Mouse (Mus musculus): ENCODE measurements around the gene Dgkb. TPM values are rescaled to one million over a fixed set of nuclear protein-coding genes. Genes with fewer than 3 reads are reported as not detected.

Dgkb gene
- total and polyA plus RNA-seq, 2 experiments from 2014 or later, result 12.3 to 13.6 TPM

DNA sequence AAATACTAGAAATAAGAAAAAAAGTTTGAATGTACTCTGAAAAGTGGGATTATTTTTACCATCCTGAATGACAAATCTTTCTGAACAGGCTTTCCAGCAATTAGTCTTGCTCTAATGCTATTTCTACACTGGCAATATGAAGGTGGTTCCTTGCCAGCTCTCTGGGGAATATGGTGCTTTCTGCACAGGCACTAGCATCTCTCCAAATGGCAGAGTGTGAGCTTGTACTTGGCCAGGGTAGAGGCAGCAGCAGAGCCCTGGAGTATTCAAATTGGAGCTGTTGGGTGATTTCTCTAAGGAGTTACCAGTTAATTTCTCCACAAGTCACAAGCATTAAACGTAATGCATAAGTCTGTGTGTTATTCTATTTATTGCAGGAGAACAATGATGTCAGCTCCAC lies 569.5 kb downstream of the Dgkb start:
- Histone ChIP-seq H3K9ac (replicated peaks; ENCODE audit: low read length, poor library complexity, severe bottlenecking) (no peak overlapping the region), H3K4me2 (ENCODE audit: low read depth, low read length, poor library complexity, severe bottlenecking) (no peak overlapping the region), H3K4me3 (ENCODE audit: low read depth, low read length) (no peak overlapping the region), H3K4me1 (ENCODE audit: insufficient read depth, low read length) (no peaks in the 10 kb centered on the region), H3K27ac (ENCODE audit: low read depth, low read length) (no peak overlapping the region), H3K27me3 (ENCODE audit: insufficient read depth, low read length) (no peaks in the 10 kb centered on the region), H3K36me3 (ENCODE audit: insufficient read depth, low read length) (no peaks in the 10 kb centered on the region), H3K9me3 (ENCODE audit: low read length) (no peaks in the 10 kb centered on the region)
- no peak for ATAC-seq (ENCODE audit: low FRiP score)
- peak; percentile 50 for DNase-seq (ENCODE audit: low spot score)
- WGBS, result 72% methylated on average over 1 of the region's 1 CpGs
- TF ChIP-seq CTCF (IDR thresholded peaks at IDR 0.05), result no peak

- no peaks in the 10 kb centered on the region for H3K27me3 ChIP-seq (ENCODE audit: insufficient read depth, low read length)
- no peak for TF ChIP-seq CTCF (IDR thresholded peaks at IDR 0.05)
- H3K9me3 ChIP-seq (ENCODE audit: low read length), result no peaks in the 10 kb centered on the region
- H3K4me3 ChIP-seq (ENCODE audit: low read depth, low read length), result no peak overlapping the region
- no peaks in the 10 kb centered on the region for H3K4me1 ChIP-seq (ENCODE audit: insufficient read depth, low read length)
- H3K36me3 ChIP-seq (ENCODE audit: insufficient read depth, low read length), result no peaks in the 10 kb centered on the region
- no peak overlapping the region for H3K27ac ChIP-seq (ENCODE audit: low read depth, low read length)
- H3K9ac ChIP-seq (replicated peaks; ENCODE audit: low read length, poor library complexity, severe bottlenecking), result no peak overlapping the region
- H3K4me2 ChIP-seq (ENCODE audit: low read depth, low read length, poor library complexity, severe bottlenecking), result no peak overlapping the region
- 84% methylated on average over 2 of the region's 2 CpGs for WGBS
- DNase-seq (ENCODE audit: low spot score), result no peak
- ATAC-seq (ENCODE audit: low FRiP score), result no peak
These were observed 570.1 kb downstream of the Dgkb start for GRCm38 (mm10) chr12:38387654-38388053.

DNA sequence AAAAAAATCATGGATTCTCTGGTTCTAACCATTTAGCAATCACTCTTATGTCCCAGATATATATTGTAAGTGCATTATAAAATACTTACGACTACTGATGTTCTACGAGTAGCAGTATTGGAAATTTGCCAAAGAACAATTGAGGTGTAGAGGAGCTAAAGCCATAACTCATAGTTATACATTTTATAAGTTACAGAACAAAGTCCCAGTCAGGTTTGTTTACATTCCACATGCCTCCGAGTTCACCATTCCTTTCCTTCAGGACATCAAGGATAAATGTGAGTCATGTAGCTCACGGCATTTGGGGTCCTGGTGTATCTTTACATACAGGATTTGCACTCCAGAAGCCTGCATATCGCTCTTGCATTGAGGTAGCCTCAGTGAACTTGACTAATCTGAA lies 570.7 kb downstream of the Dgkb start:
- no peak for TF ChIP-seq CTCF (IDR thresholded peaks at IDR 0.05)
- no peak overlapping the region for H3K4me3 ChIP-seq (ENCODE audit: low read depth, low read length)
- 88% methylated on average over 5 of the region's 5 CpGs for WGBS

GRCm38 (mm10) chr12:38397754-38398312 lies 580.3 kb downstream of the Dgkb start:
- ATAC-seq (ENCODE audit: low FRiP score) (no peak), DNase-seq (ENCODE audit: low spot score) (no peak)
- 50% methylated on average over 14 of the region's 14 CpGs for WGBS
- Histone ChIP-seq H3K27me3 (ENCODE audit: insufficient read depth, low read length) (no peaks in the 10 kb centered on the region), H3K27ac (ENCODE audit: low read depth, low read length) (no peak overlapping the region), H3K4me2 (ENCODE audit: low read depth, low read length, poor library complexity, severe bottlenecking) (no peak overlapping the region), H3K4me1 (ENCODE audit: insufficient read depth, low read length) (no peaks in the 10 kb centered on the region), H3K9me3 (ENCODE audit: low read length) (no peaks in the 10 kb centered on the region), H3K36me3 (ENCODE audit: insufficient read depth, low read length) (no peaks in the 10 kb centered on the region), H3K4me3 (ENCODE audit: low read depth, low read length) (no peak overlapping the region), H3K9ac (replicated peaks; ENCODE audit: low read length, poor library complexity, severe bottlenecking) (no peak overlapping the region)
- TF ChIP-seq CTCF (IDR thresholded peaks at IDR 0.05), result no peak

More for the DNA sequence above, 570.7 kb downstream of the Dgkb start:
- ATAC-seq (ENCODE audit: low FRiP score) (no peak), DNase-seq (ENCODE audit: low spot score) (no peak)
- no peak overlapping the region for H3K9ac ChIP-seq (replicated peaks; ENCODE audit: low read length, poor library complexity, severe bottlenecking)
- H3K4me2 ChIP-seq (ENCODE audit: low read depth, low read length, poor library complexity, severe bottlenecking), result no peak overlapping the region
- no peaks in the 10 kb centered on the region for H3K4me1 ChIP-seq (ENCODE audit: insufficient read depth, low read length)
- no peak overlapping the region for H3K27ac ChIP-seq (ENCODE audit: low read depth, low read length)
- H3K9me3 ChIP-seq (ENCODE audit: low read length), result no peaks in the 10 kb centered on the region
- no peaks in the 10 kb centered on the region for H3K27me3 ChIP-seq (ENCODE audit: insufficient read depth, low read length)
- no peaks in the 10 kb centered on the region for H3K36me3 ChIP-seq (ENCODE audit: insufficient read depth, low read length)

- TF ChIP-seq CTCF (IDR thresholded peaks at IDR 0.05), result no peak
- ATAC-seq (ENCODE audit: low FRiP score) (no peak), DNase-seq (ENCODE audit: low spot score) (no peak)
- H3K4me1 ChIP-seq (ENCODE audit: insufficient read depth, low read length), result no peaks in the 10 kb centered on the region
- H3K4me3 ChIP-seq (ENCODE audit: low read depth, low read length), result no peak overlapping the region
- 87% methylated on average over 4 of the region's 4 CpGs for WGBS
- no peaks in the 10 kb centered on the region for H3K27me3 ChIP-seq (ENCODE audit: insufficient read depth, low read length)
- no peaks in the 10 kb centered on the region for H3K9me3 ChIP-seq (ENCODE audit: low read length)
- H3K27ac ChIP-seq (ENCODE audit: low read depth, low read length), result no peak overlapping the region
- H3K4me2 ChIP-seq (ENCODE audit: low read depth, low read length, poor library complexity, severe bottlenecking), result no peak overlapping the region
- H3K9ac ChIP-seq (replicated peaks; ENCODE audit: low read length, poor library complexity, severe bottlenecking), result no peak overlapping the region
- no peaks in the 10 kb centered on the region for H3K36me3 ChIP-seq (ENCODE audit: insufficient read depth, low read length)
These were observed 582.6 kb downstream of the Dgkb start for GRCm38 (mm10) chr12:38400089-38400488.

- ATAC-seq (ENCODE audit: low FRiP score) (no peak), DNase-seq (ENCODE audit: low spot score) (no peak)
- H3K36me3 ChIP-seq (ENCODE audit: insufficient read depth, low read length), result no peaks in the 10 kb centered on the region
- H3K27ac ChIP-seq (ENCODE audit: low read depth, low read length), result no peak overlapping the region
- H3K9me3 ChIP-seq (ENCODE audit: low read length), result no peaks in the 10 kb centered on the region
- H3K9ac ChIP-seq (replicated peaks; ENCODE audit: low read length, poor library complexity, severe bottlenecking), result no peak overlapping the region
- no peak overlapping the region for H3K4me2 ChIP-seq (ENCODE audit: low read depth, low read length, poor library complexity, severe bottlenecking)
- WGBS, result 17% methylated on average over 10 of the region's 10 CpGs
- H3K4me1 ChIP-seq (ENCODE audit: insufficient read depth, low read length), result no peaks in the 10 kb centered on the region
- H3K4me3 ChIP-seq (ENCODE audit: low read depth, low read length), result no peak overlapping the region
- H3K27me3 ChIP-seq (ENCODE audit: insufficient read depth, low read length), result no peaks in the 10 kb centered on the region
- no peak for TF ChIP-seq CTCF (IDR thresholded peaks at IDR 0.05)
These were observed 618.0 kb downstream of the Dgkb start for GRCm38 (mm10) chr12:38435364-38436130.

Measured in midbrain, postnatal 0 days (tissue).